Mouse (Mus musculus) neural tube, embryonic 13.5 days (tissue): ENCODE data around the gene Tex12. TPM values are rescaled to one million over a fixed set of nuclear protein-coding genes. Genes with fewer than 3 reads are reported as not detected.

Experiments used
- ATAC-seq: fragments of 200-750 bp; cut with Nextera tagmentation; 2 replicates; pipeline ENCODE4 v1.8.0; 2017; ENCODE audit warnings: low read depth, mild to moderate bottlenecking, moderate TSS enrichment, moderate library complexity
- H3K27ac ChIP-seq: fragments of 300-500 bp; sonication (generic); replicated peaks from 2 replicates; pipeline ENCODE4 v1.5.1; 2015; ENCODE audit warnings: moderate library complexity, mild to moderate bottlenecking, inconsistent platforms
- H3K27me3 ChIP-seq: fragments of 300-500 bp; sonication (generic); 2 replicates; pipeline ENCODE4 v1.6.1; 2015; ENCODE audit warnings: mild to moderate bottlenecking, inconsistent platforms
- H3K36me3 ChIP-seq: fragments of 300-500 bp; sonication (generic); 2 replicates; pipeline ENCODE4 v1.6.1; 2015; ENCODE audit warnings: mild to moderate bottlenecking, inconsistent platforms
- H3K4me1 ChIP-seq: fragments of 300-500 bp; sonication (generic); replicated peaks from 2 replicates; pipeline ENCODE4 v1.6.1; 2015; ENCODE audit warnings: inconsistent platforms
- H3K4me2 ChIP-seq: fragments of 300-500 bp; sonication (generic); 2 replicates; pipeline ENCODE4 v1.6.1; 2015; ENCODE audit warnings: inconsistent platforms, mild to moderate bottlenecking, moderate library complexity
- H3K4me3 ChIP-seq: fragments of 300-500 bp; sonication (generic); 2 replicates; pipeline ENCODE4 v1.5.1; 2015; ENCODE audit warnings: mild to moderate bottlenecking, inconsistent platforms
- H3K9ac ChIP-seq: fragments of 300-500 bp; sonication (generic); 2 replicates; pipeline ENCODE4 v1.6.1; 2015; ENCODE audit warnings: moderate library complexity, mild to moderate bottlenecking, inconsistent platforms
- H3K9me3 ChIP-seq: fragments of 300-500 bp; sonication (generic); 2 replicates; pipeline ENCODE4 v1.6.1; 2016; ENCODE audit warnings: inconsistent platforms
- WGBS: fragments of 180-500 bp; shearing (Covaris S2); methylation state at CpG from one replicate; pipeline ENCODE4 v1.1.7; 2015; 5-methylcytosine and 5-hydroxymethylcytosine counted together
- polyA plus RNA-seq: library from polyadenylated mRNA; unstranded; fragments of >200 nt; fragmentation: Nextera tagmentation; extraction: Ambion mirVana; gene quantifications from 2 replicates; pipeline ENCODE4 v1.2.1, GENCODE M21; 2015

Gene Tex12
- polyA plus RNA-seq, 1 experiment from 2014 or later: not detected

DNA sequence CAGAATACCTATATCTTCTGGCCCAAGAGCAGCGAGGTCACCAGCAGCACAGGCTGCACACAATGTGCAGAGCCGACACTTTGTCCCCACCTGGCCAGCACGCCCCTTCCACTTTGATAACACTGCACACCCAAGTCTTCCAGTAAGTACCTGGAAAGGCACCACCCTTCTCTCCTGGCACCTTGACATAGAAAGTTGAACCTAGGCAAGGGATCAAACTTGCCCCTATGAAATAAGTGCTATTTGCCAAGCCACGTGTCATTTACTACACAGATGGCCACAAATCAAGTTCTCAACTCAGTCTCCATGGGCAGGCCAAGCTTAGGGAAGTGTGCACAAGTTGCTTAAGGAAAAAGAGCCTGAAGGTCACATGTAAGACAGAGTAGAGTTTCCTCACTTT, 25.8 kb upstream of the Tex12 start:
- Histone ChIP-seq H3K4me3 (no peak overlapping the region), H3K4me2 (no peak overlapping the region), H3K9ac (no peak overlapping the region), H3K27ac (no peak overlapping the region), H3K9me3 (no peaks in the 10 kb centered on the region), H3K36me3 (no peaks in the 10 kb centered on the region), H3K4me1 (0 out of 2 replicates have a peak, but pooled peaks cover 5% of the 10 kb centered on the region), H3K27me3 (no peaks in the 10 kb centered on the region)
- ATAC-seq: no peak
- 87% methylated on average over 4 of the region's 4 CpGs for WGBS

DNA sequence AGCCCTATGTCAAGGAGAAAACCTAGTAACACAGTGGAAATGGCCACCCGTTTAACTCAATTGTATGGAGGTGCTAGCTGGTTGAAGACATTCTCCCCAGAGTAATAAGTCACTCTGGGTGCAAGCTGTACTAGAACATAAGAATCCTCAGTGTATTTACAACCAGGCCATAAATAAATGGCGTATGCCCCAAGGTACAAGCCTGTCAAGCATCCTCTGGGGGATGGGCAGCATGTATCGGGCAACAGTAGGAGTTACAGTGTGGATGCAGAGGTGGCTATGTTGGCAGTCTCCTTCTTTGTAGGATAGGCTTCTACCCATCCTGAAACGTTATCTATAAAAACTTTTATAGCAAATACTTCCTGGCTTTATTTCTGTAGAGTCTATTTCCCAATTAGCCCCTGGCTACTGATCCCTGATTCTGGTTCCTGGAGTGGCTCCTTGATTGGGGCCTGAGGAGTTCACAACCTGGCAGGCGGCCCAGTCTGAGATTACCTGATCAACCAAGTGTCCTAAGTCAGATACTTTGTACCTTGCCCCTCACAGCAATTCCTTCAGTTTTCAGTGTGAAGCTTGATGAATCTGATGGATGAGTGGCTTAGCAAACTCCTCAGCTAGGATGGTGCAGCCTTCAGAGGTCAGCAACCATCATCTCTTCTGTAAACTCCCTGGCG, 24.2 kb upstream of the Tex12 start:
- Histone ChIP-seq H3K27ac (no peak overlapping the region), H3K4me2 (no peak overlapping the region), H3K36me3 (no peaks in the 10 kb centered on the region), H3K4me1 (0 out of 2 replicates have a peak, but pooled peaks cover 5% of the 10 kb centered on the region), H3K27me3 (no peaks in the 10 kb centered on the region), H3K9me3 (no peaks in the 10 kb centered on the region), H3K9ac (no peak overlapping the region), H3K4me3 (no peak overlapping the region)
- no peak for ATAC-seq
- WGBS: 78% methylated on average over 6 of the region's 6 CpGs

DNA sequence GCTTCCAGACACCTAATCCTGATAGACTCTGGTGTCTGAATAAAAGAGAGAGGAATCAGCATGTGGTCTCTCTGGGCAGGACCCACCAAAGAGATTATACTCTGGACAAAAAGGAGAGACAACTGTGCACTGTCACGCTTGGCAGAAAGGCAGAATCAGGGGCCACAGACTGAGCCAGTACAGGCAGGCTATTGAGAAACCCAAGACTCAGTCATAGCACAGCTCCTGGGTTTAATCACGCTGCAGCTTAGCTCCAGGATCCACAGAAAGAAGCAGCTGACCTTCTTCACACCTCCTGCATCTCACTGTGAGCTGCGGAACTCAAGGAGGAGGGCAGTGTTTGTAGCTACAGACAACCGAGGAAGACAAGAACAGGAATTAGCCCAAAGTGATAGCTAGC, 19.2 kb upstream of the Tex12 start:
- 0 out of 2 replicates have a peak, but pooled peaks cover 5% of the 10 kb centered on the region for H3K4me1 ChIP-seq
- H3K27me3 ChIP-seq: no peaks in the 10 kb centered on the region
- no peak for ATAC-seq
- H3K9ac ChIP-seq: no peak overlapping the region
- no peak overlapping the region for H3K4me3 ChIP-seq
- H3K36me3 ChIP-seq: no peaks in the 10 kb centered on the region
- WGBS: 43% methylated on average over 4 of the region's 4 CpGs
- H3K4me2 ChIP-seq: no peak overlapping the region
- H3K27ac ChIP-seq: no peak overlapping the region
- H3K9me3 ChIP-seq: no peaks in the 10 kb centered on the region

DNA sequence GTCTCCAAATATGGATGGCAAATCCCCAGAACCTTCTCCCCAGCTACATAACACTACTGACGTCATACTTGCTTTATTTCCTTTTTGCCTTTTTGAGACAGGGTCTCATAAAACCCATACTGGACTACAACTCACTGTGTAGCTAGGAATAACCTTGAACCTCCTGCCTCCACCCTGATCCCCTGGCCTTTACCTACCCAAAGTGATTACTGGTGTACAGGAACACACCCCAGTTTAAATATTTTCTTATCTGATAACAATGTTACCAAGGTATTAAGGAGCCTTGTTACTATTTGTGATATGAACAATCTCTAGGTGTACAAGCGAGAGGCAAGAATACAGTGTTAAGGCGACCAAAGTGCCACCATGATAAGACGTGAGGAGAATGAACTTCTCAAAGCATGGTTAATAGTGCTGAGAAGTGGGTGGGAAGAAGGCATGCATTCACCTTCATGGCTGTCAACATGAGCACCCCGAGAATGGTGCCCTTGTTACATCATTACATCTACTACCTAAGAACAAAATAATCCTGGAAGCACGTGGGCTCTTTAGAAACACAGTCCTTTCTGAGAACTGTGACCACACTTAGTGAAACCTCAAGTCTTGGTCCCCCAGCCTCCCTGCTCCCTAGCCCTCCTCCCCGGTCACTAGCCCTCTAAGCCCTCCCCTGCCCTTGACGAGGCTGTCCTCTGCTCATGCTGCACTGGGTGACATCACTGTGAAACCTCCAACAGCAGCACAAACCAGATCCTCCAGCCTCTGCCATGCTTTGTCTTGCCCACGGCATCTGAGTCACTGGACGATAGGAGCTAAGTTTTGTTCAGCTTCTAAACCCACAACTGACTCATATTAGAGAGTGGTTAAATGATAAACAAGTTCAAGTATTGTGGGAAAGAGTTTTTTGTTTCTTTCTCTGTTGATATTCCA, 8.7 kb upstream of the Tex12 start:
- no peaks in the 10 kb centered on the region for H3K36me3 ChIP-seq
- WGBS: 81% methylated on average over 10 of the region's 10 CpGs
- H3K9me3 ChIP-seq: no peaks in the 10 kb centered on the region
- H3K9ac ChIP-seq: no peak overlapping the region
- H3K4me3 ChIP-seq: no peak overlapping the region
- no peaks in the 10 kb centered on the region for H3K4me1 ChIP-seq
- H3K27me3 ChIP-seq: no peaks in the 10 kb centered on the region
- H3K27ac ChIP-seq: no peak overlapping the region
- no peak overlapping the region for H3K4me2 ChIP-seq
- no peak for ATAC-seq

DNA sequence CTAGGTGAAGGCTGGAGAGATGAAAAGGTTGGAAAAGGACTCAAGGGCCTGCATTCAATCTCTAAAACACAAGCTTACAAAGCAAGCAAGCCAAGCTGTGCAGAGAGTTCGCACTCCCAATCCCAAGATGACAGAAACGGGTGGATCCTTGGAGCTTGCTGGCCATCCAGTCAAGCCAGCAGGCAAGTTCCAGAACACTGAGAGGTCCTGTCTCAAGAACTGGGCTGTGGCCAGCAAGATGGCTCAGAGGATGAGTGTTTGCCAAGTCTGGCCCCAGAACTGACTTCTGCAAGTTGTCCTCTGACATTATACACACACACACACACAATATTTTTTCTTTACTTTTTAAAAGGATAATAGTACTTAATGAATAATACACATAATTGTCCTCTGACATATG, 6.8 kb upstream of the Tex12 start:
- H3K36me3 ChIP-seq: no peaks in the 10 kb centered on the region
- no peak overlapping the region for H3K27ac ChIP-seq
- no peak for ATAC-seq
- 91% methylated on average over 2 of the region's 2 CpGs for WGBS
- H3K9ac ChIP-seq: no peak overlapping the region
- H3K27me3 ChIP-seq: no peaks in the 10 kb centered on the region
- H3K4me3 ChIP-seq: no peak overlapping the region
- no peak overlapping the region for H3K4me2 ChIP-seq
- no peaks in the 10 kb centered on the region for H3K4me1 ChIP-seq
- no peaks in the 10 kb centered on the region for H3K9me3 ChIP-seq

DNA sequence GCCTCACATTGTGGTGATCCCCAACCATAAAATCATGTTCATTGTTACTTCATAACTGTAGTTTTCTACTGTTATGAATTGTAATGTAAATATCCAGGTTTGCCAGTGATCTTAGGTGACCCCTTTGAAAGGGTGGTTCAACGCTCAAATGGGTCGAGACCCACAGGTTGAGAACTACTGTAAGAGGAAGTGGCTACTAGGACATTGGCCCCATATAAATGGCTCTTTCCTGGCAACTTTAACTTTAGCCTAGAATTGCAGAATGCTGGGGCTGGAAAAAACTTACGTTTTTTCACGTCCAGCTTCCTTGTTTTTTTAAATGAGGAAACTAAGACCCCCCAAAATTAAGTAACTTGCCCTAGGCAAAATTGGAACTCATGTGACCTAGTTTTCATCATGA, 6.2 kb upstream of the Tex12 start:
- Histone ChIP-seq H3K4me1 (no peaks in the 10 kb centered on the region), H3K9ac (no peak overlapping the region), H3K27ac (no peak overlapping the region), H3K9me3 (no peaks in the 10 kb centered on the region), H3K27me3 (no peaks in the 10 kb centered on the region), H3K36me3 (no peaks in the 10 kb centered on the region), H3K4me2 (no peak overlapping the region), H3K4me3 (no peak overlapping the region)
- ATAC-seq: no peak
- WGBS: 92% methylated on average over 4 of the region's 4 CpGs

DNA sequence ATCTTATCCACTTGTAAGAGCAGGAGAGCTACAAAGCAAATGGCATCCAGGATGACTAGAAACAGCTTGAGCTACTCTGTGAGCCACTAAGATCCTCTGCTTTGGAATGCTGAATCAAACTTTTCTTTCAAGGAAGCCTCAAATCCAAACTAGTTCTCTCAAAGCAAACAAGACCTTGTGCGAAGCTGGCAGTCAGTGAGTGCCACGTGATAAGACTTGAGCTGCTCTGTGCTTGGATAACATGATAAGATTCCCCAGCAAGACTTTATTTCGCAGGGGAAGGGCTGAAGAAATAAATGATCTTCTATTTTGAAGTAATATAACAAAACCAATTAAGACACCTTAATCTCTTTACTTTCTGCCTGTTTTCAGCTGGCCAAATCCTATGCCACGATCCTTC, 4.8 kb upstream of the Tex12 start:
- ATAC-seq: no peak
- Histone ChIP-seq H3K27me3 (no peaks in the 10 kb centered on the region), H3K4me2 (no peak overlapping the region), H3K9me3 (0 out of 2 replicates have a peak, but pooled peaks cover 5% of the 10 kb centered on the region), H3K36me3 (no peaks in the 10 kb centered on the region), H3K4me1 (no peaks in the 10 kb centered on the region), H3K9ac (no peak overlapping the region), H3K27ac (no peak overlapping the region), H3K4me3 (no peak overlapping the region)
- WGBS: 82% methylated on average over 4 of the region's 4 CpGs

DNA sequence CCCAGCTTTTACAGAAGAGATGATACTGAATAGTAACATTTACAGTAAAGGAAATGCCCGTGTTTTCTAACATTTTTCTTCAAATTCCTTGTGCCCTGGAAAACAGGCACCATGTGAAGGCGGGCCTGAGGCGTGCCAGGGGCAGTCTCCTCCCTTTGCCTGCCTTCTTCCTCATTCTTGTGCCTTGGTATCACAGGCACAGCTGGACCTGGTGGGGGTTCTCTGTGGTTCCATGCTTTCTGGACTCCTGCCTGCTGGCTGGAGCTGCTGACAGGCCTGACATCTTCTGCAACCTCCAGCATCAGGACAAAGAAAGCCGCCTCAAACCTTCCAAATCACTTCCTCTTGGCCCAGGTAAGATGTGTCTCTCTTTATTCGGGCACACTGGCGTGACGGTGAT, 4.0 kb upstream of the Tex12 start:
- no peak overlapping the region for H3K9ac ChIP-seq
- H3K9me3 ChIP-seq: 0 out of 2 replicates have a peak, but pooled peaks cover 5% of the 10 kb centered on the region
- no peaks in the 10 kb centered on the region for H3K4me1 ChIP-seq
- no peaks in the 10 kb centered on the region for H3K36me3 ChIP-seq
- no peaks in the 10 kb centered on the region for H3K27me3 ChIP-seq
- H3K4me3 ChIP-seq: no peak overlapping the region
- no peak for ATAC-seq
- WGBS: 81% methylated on average over 7 of the region's 7 CpGs
- H3K27ac ChIP-seq: no peak overlapping the region
- H3K4me2 ChIP-seq: no peak overlapping the region

DNA sequence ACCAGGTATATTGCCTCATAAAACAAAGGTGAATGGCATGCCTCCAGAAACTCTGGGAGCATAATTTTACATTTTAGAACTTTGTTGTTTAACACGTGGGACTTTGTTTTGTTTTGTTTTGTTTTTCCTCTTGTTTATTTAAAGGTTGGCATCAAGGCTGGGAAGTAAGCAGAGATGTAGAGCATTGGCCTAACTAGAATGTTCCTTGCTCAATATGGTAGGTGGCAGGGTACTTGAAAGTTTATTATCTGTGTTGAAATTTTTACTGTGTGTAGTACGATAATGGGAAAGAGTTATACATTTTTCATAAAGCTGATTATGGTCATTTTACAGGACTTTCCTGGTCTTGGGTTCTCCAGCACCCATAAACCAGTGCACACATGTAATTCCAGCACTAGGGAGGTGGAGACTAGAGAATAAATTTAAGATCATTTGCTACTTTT, 814 bp upstream of the Tex12 start:
- no peaks in the 10 kb centered on the region for H3K36me3 ChIP-seq
- H3K4me1 ChIP-seq: no peaks in the 10 kb centered on the region
- H3K4me3 ChIP-seq: no peak overlapping the region
- no peak overlapping the region for H3K9ac ChIP-seq
- no peak for ATAC-seq
- no peak overlapping the region for H3K4me2 ChIP-seq
- 90% methylated on average over 2 of the region's 2 CpGs for WGBS
- H3K27me3 ChIP-seq: no peaks in the 10 kb centered on the region
- H3K27ac ChIP-seq: no peak overlapping the region
- H3K9me3 ChIP-seq: 0 out of 2 replicates have a peak, but pooled peaks cover 5% of the 10 kb centered on the region

DNA sequence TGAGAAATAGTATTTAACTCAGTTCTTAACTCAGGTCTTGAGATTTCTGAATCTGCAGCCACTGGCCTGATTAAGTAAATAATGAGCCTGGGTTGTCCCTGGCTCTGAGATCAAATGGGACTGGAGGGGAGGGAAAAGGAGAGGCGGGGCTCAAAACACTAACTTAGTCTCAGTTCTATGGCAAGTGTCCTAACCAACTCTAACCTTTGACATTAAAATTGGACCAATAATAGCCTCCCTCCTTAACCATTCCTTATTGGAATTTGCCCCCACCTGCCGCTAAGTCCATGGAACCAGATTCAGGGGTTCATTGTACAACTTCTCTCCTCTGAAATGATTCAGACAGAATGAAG, 6.1 kb downstream of the Tex12 start, which contains the start of gene Bco2:
Bco2 (minus strand) TSS at position 88 of the 353 bp plus-strand sequence.
- Histone ChIP-seq H3K27ac (peak within 1 kb of the TSS; percentile 87), H3K27me3 (no peaks in the 10 kb centered on the region), H3K9me3 (no peaks in the 10 kb centered on the region), H3K4me3 (peak within 1 kb of the TSS; percentile 32), H3K36me3 (no peaks in the 10 kb centered on the region), H3K9ac (peak within 1 kb of the TSS; percentile 60), H3K4me2 (peak within 1 kb of the TSS; percentile 53), H3K4me1 (peaks cover 19% of the 10 kb centered on the region)
- WGBS: 3% methylated on average over 2 of the region's 2 CpGs
- ATAC-seq: peak; percentile 56; the same call in 1 of the 2 replicates

DNA sequence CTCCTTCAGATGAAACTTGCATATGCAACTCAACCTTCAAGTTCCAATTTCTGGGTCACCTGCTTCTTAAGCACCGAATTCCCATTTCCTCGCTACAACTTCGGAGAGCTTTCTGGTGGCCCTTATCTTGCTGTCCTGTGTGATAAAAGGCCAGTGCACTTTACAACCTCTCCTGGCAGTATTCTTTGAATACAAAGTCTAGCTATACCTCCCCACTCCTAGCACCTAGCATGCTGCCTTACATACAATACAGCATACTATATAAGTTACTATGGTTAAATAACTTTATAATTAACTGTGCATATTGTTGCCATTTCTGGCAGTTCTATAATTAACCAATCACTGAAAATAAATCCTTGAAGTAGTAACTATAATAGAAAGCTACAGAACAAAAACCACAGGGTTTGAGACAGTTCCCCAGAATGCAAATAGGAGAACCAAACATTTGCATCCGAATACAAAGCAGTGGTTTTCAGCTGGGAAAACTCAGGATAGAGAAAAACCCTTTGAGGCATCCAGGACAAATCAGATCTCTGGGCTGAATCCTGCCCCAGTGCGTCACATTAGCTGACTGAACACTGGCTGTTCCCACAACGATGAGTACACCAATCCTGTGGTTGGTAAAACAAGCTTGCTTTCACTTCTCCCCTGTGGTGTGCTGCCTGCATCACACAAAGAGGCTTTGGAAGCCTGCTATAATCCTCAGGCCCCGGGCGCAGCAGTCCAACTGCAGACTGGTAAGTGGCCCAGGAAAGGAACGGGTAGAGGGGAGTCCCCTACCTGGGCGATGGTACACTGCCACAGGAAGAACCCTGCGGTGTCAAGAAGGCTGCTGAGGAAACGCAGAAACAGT, 6.7 kb downstream of the Tex12 start, which contains the start of gene Il18:
Il18 (plus strand) TSS at position 587 of the 853 bp plus-strand sequence.
- peak; percentile 96 for ATAC-seq
- Histone ChIP-seq H3K36me3 (no peaks in the 10 kb centered on the region), H3K27me3 (no peaks in the 10 kb centered on the region), H3K9me3 (no peaks in the 10 kb centered on the region), H3K4me1 (peaks cover 19% of the 10 kb centered on the region), H3K4me2 (peak within 1 kb of the TSS; percentile 53), H3K9ac (peak within 1 kb of the TSS; percentile 60), H3K4me3 (peak within 1 kb of the TSS; percentile 32), H3K27ac (peak within 1 kb of the TSS; percentile 87)
- WGBS: 18% methylated on average over 12 of the region's 12 CpGs
